Mouse (Mus musculus) lung, adult 2 months (tissue): ENCODE data around the gene Pkd1l2.

Source experiments
- CTCF ChIP-seq: fragments of 200-500 bp; IDR thresholded peaks from 2 replicates; pipeline ENCODE4 v1.5.1; 2011; ENCODE audit warnings: mild to moderate bottlenecking, low read length, control low read depth; ENCODE audit not compliant: insufficient read depth
- POLR2A ChIP-seq: fragments of 200-500 bp; IDR thresholded peaks from 2 replicates; pipeline ENCODE4 v1.6.1; 2011; ENCODE audit warnings: low read depth, mild to moderate bottlenecking, control low read depth, low read length, borderline replicate concordance; ENCODE audit errors: extremely low read depth

- no peak for TF ChIP-seq POLR2A
- no peak for TF ChIP-seq CTCF
Observed at GRCm38 (mm10) chr8:117059021-117059420, 23.2 kb downstream of the Pkd1l2 start.
